Mouse (Mus musculus) spleen, adult 12 weeks (tissue): ENCODE data around the gene Gm45837.

ENCODE experiments used
- DNase-seq: peaks from one replicate; pipeline ENCODE4 v3.0.0; 2022; ENCODE audit warnings: low spot score

Gene Gm45837

GRCm38 (mm10) chr7:101410267-101410936 is at the start of gene Gm45837:
Gene Gm45837, plus strand, starts transcription at chr7:101410886.
- no peak for DNase-seq

GRCm38 (mm10) chr7:101361021-101361420 is 49.7 kb upstream of the Gm45837 start:
- no peak for DNase-seq

GRCm38 (mm10) chr7:101361767-101362166 is 48.9 kb upstream of the Gm45837 start:
- no peak for DNase-seq

DNA sequence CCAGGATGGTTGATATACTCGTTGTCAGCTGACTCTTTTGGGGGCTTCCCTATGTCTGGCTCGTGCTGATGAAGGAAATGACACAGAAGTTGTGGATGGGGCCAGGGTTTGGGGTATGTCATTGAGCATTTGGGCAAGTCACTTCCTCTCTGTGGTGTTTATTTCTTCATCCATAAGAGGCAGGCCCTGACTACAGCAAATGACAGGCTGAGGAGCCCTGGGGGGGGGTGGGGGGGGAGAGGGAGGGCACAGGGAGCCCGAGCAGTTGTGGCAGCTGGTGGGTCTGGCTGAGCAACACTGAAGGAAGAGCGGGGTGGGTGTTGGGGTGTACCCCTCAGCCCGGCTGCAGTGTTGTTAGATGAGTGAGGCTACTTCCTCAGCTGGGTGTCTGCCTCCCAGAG is 47.9 kb upstream of the Gm45837 start:
- DNase-seq: no peak

- no peak for DNase-seq
These were observed 46.8 kb upstream of the Gm45837 start for GRCm38 (mm10) chr7:101363914-101364313.

DNA sequence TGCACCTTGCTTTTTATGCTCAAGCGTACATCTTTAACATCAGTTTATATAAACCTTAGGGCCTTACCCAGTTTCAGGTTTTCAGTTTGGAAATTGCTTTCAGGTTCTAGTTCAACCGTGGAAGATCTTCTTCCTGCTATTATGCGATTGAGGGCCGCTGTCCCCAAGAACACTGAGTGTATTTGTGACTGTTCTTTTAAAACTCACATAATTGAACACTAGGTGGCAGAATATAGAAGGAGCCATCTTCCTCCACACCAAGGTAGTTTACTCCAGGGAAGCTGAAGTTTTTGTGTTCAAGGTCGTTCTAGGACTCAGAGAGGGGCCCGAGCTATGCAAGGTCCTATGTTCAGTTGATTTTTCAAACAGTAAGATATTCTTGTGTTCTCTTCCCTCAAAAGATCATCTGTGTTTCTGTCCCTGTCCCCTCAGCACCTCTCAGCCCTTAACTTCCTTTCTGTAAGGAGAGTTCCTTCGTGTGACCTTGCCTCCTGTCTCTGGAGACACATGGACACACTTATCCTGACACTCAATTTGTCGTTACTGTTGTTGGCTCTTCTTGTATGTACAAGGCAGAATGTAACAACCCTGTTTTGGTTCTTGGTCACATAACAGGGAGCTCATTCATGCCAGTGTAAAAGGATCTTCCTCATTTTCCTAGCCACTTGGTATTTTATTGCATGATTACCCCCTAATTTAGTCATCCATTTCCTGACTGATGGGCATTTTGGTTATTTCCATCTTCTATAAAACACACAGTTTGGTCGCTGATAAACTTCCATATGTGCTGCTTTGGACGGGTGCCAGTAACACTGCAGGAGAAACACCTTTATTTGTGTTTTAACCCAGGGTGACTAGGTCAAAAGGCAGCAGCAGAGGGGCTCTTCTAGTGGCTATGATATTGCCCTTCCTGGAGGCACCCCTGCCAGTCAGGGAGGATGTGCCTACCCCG is 42.5 kb upstream of the Gm45837 start:
- DNase-seq: no peak

GRCm38 (mm10) chr7:101369666-101370065 is 41.0 kb upstream of the Gm45837 start:
- DNase-seq: no peak

- no peak for DNase-seq
These were observed 37.6 kb upstream of the Gm45837 start for GRCm38 (mm10) chr7:101373082-101373481.

DNA sequence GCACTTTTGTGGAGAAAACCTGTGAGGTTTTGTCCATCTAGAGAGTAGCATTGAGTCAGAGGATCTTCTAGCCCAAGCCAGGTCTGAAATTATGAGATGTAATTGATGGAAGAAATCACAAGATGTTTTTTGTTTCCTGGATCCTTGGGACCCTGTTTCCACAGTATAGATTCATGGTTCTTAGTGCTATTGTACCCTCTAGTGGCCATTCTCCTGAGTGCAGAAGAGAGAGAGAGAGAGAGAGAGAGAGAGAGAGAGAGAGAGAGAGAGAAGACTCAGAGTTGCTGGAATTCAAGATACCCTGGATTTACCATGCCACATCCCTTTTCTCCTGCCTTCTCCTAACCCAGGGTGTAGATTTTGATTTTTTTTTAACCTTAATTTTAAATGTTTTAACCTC is 36.5 kb upstream of the Gm45837 start:
- no peak for DNase-seq

DNA sequence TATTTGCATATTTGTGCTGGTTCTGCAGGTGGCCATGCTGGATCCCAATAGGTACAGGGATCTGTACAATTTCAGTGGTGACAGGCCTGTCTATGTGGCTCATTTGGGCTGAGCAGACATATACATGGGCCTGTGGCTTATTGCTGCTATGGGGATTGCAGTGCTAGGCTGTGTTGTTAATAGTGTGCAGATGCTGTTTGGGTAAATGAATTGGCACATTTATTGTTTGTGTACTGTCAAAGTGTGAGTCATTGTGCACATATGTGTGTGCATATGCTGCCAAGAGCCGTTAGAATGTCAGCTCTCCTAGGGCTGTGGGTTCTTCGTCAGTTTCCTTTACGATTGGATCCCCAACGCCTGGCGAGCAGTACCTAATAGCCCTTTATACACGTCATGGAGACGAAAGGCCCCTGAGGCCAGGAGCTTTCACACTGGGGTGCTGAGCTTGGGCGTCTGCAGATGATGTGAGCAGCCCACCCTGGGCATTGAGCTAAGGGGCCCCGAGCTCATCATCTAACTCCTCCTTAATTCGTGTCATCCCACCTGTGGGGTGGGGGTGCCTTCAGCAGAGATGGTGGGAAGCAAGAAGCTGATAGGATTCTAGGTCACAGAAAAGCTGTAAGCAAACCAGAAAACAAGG is 33.9 kb upstream of the Gm45837 start:
- no peak for DNase-seq

GRCm38 (mm10) chr7:101377741-101378262 is 32.9 kb upstream of the Gm45837 start:
- peak; percentile 73 for DNase-seq

DNA sequence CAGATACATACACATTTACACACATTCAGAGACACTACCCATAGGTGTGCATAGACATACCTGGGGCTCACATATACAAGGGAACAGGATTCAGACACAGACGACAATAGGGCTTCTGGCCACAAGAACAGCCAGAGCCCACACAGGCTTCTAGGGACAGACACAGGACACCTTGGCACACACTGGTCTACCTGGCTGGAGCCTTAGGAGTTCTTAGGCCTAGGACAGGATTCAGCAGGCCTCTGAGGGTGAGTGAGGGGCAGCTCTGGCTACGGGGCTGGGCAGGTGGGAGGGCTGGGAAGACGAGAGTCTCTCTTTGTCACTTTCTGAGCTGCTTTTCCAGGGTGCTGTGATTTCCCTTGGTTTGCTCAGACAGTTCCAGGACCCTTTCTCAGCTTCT is 32.4 kb upstream of the Gm45837 start:
- no peak for DNase-seq

DNA sequence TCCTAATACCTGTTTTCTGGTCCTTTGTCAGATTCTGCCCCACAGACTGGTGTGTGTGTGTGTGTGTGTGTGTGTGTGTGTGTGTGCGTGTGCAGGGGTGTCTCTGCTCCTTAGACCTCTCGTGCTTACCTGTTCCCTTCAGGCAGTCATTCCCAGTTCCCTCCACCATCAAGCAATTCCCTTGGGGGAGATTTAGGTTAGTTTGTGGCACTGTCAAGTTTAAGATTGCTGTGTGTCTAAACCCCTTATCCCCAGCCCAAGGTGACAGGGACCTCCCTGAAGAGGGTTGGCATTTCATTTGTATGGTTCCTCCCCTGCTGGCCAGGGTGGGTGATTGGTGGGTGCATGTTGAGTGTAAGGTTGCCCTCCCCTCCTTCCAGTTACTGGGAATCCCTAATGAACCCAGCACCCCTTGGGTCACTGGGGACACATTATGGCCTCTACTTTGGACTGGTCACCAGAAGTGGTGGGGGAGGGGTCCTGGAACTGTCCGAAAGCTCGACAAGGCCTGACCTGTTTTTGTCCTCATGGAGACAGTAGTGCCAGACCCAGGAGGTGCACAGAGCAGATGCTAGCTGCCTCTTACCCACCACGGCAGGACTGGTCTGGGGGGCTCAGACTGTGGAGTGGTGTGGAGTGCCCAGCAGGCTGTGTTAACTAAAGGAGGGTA is 31.8 kb upstream of the Gm45837 start:
- DNase-seq: no peak

DNA sequence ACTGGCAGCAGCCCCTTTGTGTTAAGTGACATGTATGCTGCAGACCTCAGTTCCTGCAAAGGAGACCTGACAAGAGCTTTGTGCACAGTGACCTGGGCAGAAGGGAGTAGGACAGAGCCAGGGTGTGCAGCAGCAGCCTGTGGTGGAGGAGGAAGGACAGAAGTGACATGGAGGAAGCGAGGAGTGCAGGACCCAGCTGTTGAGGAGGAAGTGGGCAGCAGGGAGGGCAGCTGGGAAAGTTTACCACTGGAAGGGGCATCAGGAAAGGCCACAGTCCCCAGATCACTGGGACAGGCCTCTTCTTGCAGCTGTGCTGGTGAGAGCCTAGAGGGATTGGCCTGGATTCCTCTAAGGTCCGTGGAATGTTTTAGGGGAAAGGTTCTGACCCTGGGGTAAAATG is 31.0 kb upstream of the Gm45837 start:
- no peak for DNase-seq

GRCm38 (mm10) chr7:101381512-101381911 is 29.2 kb upstream of the Gm45837 start:
- DNase-seq: no peak

- DNase-seq: peak; percentile 26
These were observed 28.3 kb upstream of the Gm45837 start for GRCm38 (mm10) chr7:101382378-101382777.

- no peak for DNase-seq
These were observed 26.9 kb upstream of the Gm45837 start for GRCm38 (mm10) chr7:101383756-101384155.

GRCm38 (mm10) chr7:101384931-101385330 is 25.8 kb upstream of the Gm45837 start:
- DNase-seq: no peak

- DNase-seq: no peak
These were observed 25.4 kb upstream of the Gm45837 start for GRCm38 (mm10) chr7:101385331-101385733.

GRCm38 (mm10) chr7:101385866-101386452 is 24.7 kb upstream of the Gm45837 start:
- no peak for DNase-seq

DNA sequence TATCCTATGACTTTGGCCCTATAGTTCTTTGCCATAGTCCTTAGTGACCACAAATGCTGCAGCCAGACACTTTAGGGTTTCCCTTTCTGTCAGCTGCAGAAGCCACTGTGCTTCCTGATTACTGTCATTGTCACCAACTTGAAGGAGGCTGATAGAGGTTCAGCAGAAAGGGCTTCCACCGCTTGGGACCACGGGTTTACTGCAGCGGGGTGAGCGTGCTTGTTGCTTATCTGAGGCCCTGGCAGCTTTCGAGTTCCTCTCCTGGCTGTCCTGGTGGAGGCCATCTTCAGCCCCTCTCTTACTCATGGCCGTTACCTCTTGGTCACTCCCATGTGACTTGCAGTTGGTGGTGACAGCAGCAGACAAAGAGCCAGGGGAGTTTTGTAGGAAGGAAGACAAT is 21.4 kb upstream of the Gm45837 start:
- no peak for DNase-seq
